Mouse (Mus musculus): ENCODE data around the gene Metrnl. TPM values are rescaled to one million over a fixed set of nuclear protein-coding genes. Genes with fewer than 3 reads are reported as not detected.
"Not testable (repeated sequence)": the region's sequence is repeated elsewhere in the genome, so short reads cannot be mapped to it uniquely, and the experiment has no call there.

Gene Metrnl
- total and polyA plus RNA-seq, 3 experiments = 0.33 to 1.1 (median 1.1) TPM

GRCm38 (mm10) chr11:121655807-121656511 is 45.4 kb upstream of the Metrnl start:
- Histone ChIP-seq H3K4me1 (ENCODE audit: control insufficient read depth in 1 of 2, insufficient read depth in 2 of 2) (peaks cover 0 to 6% of the 10 kb centered on the region in 2 experiments; a peak in 1 of 4 replicates), H3K9ac (ENCODE audit: insufficient read depth, low read depth) (no peak overlapping the region), H3K27ac (ENCODE audit: insufficient read depth, low read depth) (no peak overlapping the region), H3K9me3 (replicated peaks; ENCODE audit: low read length) (no peaks in the 10 kb centered on the region), H3K4me3 (replicated peaks in 1 of 3; ENCODE audit: low read depth in 2 of 3, low read length in 2 of 3, poor library complexity in 1 of 3) (no peak overlapping the region), H3K4me2 (ENCODE audit: insufficient read depth, low read depth, poor library complexity, severe bottlenecking) (no peak overlapping the region), H3K36me3 (replicated peaks in 1 of 2; ENCODE audit: control insufficient read depth in 1 of 2, insufficient read depth in 1 of 2, low read length in 1 of 2) (peaks cover 11 to 65% of the 10 kb centered on the region in 2 experiments), H3K27me3 (replicated peaks) (no peaks in the 10 kb centered on the region), H3K79me2 (replicated peaks; ENCODE audit: control insufficient read depth, extremely low read depth, insufficient read depth, poor library complexity, severe bottlenecking) (no peaks in the 10 kb centered on the region)
- in situ Hi-C loops (cut with MboI; ENCODE audit: low pct_ligation_motif_present, low pct_unique_long_range_greater_than_20kb, low sequenced_read_pairs) = no loop called here
- dilution Hi-C loops (cut with MboI; ENCODE audit: extremely low pct_ligation_motif_present, extremely low pct_unique_long_range_greater_than_20kb, low sequenced_read_pairs) = no loop called here
- DNase-seq (ENCODE audit: extremely low read depth) = no peak
- TF ChIP-seq MAZ (IDR thresholded peaks at IDR 0.05; ENCODE audit: low read depth, low read length) = no peak
- no peak for TF ChIP-seq RCOR1 (conservative IDR thresholded peaks at IDR 0.05; ENCODE audit: low read depth, low read length)
- no peak for TF ChIP-seq ZKSCAN1 (IDR thresholded peaks at IDR 0.05; ENCODE audit: borderline replicate concordance, low read depth, low read length)
- TF ChIP-seq IRF4 (IDR thresholded peaks at IDR 0.05; ENCODE audit: low read depth, low read length) = no peak
- TF ChIP-seq E2F4 (IDR thresholded peaks at IDR 0.05; ENCODE audit: insufficient replicate concordance, low read depth, low read length) = no peak
- TF ChIP-seq GABPA (IDR thresholded peaks at IDR 0.05; ENCODE audit: insufficient replicate concordance, low read depth, low read length) = no peak
- TF ChIP-seq ZC3H11A (IDR thresholded peaks at IDR 0.05; ENCODE audit: low read depth, low read length) = no peak
- TF ChIP-seq MEF2A (IDR thresholded peaks at IDR 0.05; ENCODE audit: borderline replicate concordance, low read depth, low read length) = no peak
- TF ChIP-seq POLR2A (IDR thresholded peaks at IDR 0.05; ENCODE audit: low read depth, low read length) = no peak
- TF ChIP-seq UBTF (IDR thresholded peaks at IDR 0.05; ENCODE audit: low read depth, low read length) = no peak
- TF ChIP-seq USF1 (IDR thresholded peaks at IDR 0.05; ENCODE audit: low read depth, low read length) = no peak
- TF ChIP-seq ETS1 (conservative IDR thresholded peaks at IDR 0.05; ENCODE audit: low read depth, low read length) = no peak
- TF ChIP-seq JUN (IDR thresholded peaks at IDR 0.05; ENCODE audit: insufficient read depth, low read depth, low read length) = no peak

GRCm38 (mm10) chr11:121658151-121658550 is 43.2 kb upstream of the Metrnl start:
- Histone ChIP-seq H3K4me1 (ENCODE audit: control insufficient read depth in 1 of 2, insufficient read depth in 2 of 2) (peaks cover 0 to 6% of the 10 kb centered on the region in 2 experiments; a peak in 1 of 4 replicates), H3K27me3 (replicated peaks) (no peaks in the 10 kb centered on the region), H3K4me2 (ENCODE audit: insufficient read depth, low read depth, poor library complexity, severe bottlenecking) (no peak overlapping the region), H3K9me3 (replicated peaks; ENCODE audit: low read length) (no peaks in the 10 kb centered on the region), H3K79me2 (replicated peaks; ENCODE audit: control insufficient read depth, extremely low read depth, insufficient read depth, poor library complexity, severe bottlenecking) (no peaks in the 10 kb centered on the region), H3K27ac (ENCODE audit: insufficient read depth, low read depth) (no peak overlapping the region), H3K36me3 (replicated peaks in 1 of 2; ENCODE audit: control insufficient read depth in 1 of 2, insufficient read depth in 1 of 2, low read length in 1 of 2) (peaks cover 13 to 70% of the 10 kb centered on the region in 2 experiments), H3K9ac (ENCODE audit: insufficient read depth, low read depth) (no peak overlapping the region), H3K4me3 (replicated peaks in 1 of 3; ENCODE audit: low read depth in 2 of 3, low read length in 2 of 3, poor library complexity in 1 of 3) (no peak overlapping the region)
- in situ Hi-C loops (cut with MboI; ENCODE audit: low pct_ligation_motif_present, low pct_unique_long_range_greater_than_20kb, low sequenced_read_pairs) (no loop called here), dilution Hi-C loops (cut with MboI; ENCODE audit: extremely low pct_ligation_motif_present, extremely low pct_unique_long_range_greater_than_20kb, low sequenced_read_pairs) (no loop called here)
- TF ChIP-seq KAT2A (IDR thresholded peaks at IDR 0.05; ENCODE audit: insufficient replicate concordance, low read length) (no peak), NRF1 (IDR thresholded peaks at IDR 0.05; ENCODE audit: low read depth, low read length) (no peak), TCF12 (IDR thresholded peaks at IDR 0.05; ENCODE audit: low read depth, low read length) (no peak), GABPA (IDR thresholded peaks at IDR 0.05; ENCODE audit: insufficient replicate concordance, low read depth, low read length) (no peak), ZNF384 (IDR thresholded peaks at IDR 0.05; ENCODE audit: low read depth, low read length) (no peak), JUND (conservative IDR thresholded peaks at IDR 0.05; ENCODE audit: low read depth, low read length) (no peak), CTCF (conservative IDR thresholded peaks at IDR 0.05 in 1 of 2, IDR thresholded peaks at IDR 0.05 in 1 of 2; ENCODE audit: low read depth in 2 of 2, low read length in 2 of 2) (no peak; a peak in 1 of 4 replicates), SIN3A (IDR thresholded peaks at IDR 0.05; ENCODE audit: low read length) (no peak), POLR2AphosphoS2 (IDR thresholded peaks at IDR 0.05; ENCODE audit: low read depth, low read length) (no peak), MXI1 (IDR thresholded peaks at IDR 0.05; ENCODE audit: low read depth, low read length) (no peak), RCOR1 (conservative IDR thresholded peaks at IDR 0.05; ENCODE audit: low read depth, low read length) (no peak), ZMIZ1 (IDR thresholded peaks at IDR 0.05; ENCODE audit: low read depth, low read length) (no peak), E2F4 (IDR thresholded peaks at IDR 0.05; ENCODE audit: insufficient replicate concordance, low read depth, low read length) (no peak), PAX5 (IDR thresholded peaks at IDR 0.05; ENCODE audit: low read length) (no peak)
- no peak for DNase-seq (ENCODE audit: extremely low read depth)

GRCm38 (mm10) chr11:121660604-121661003 is 40.7 kb upstream of the Metrnl start:
- dilution Hi-C loops (cut with MboI; ENCODE audit: extremely low pct_ligation_motif_present, extremely low pct_unique_long_range_greater_than_20kb, low sequenced_read_pairs); in situ Hi-C loops (cut with MboI; ENCODE audit: low pct_ligation_motif_present, low pct_unique_long_range_greater_than_20kb, low sequenced_read_pairs); H3K4me3 ChIP-seq (replicated peaks in 1 of 3; ENCODE audit: low read depth in 2 of 3, low read length in 2 of 3, poor library complexity in 1 of 3); H3K4me2 ChIP-seq (ENCODE audit: insufficient read depth, low read depth, poor library complexity, severe bottlenecking); H3K27ac ChIP-seq (ENCODE audit: insufficient read depth, low read depth); H3K9me3 ChIP-seq (replicated peaks; ENCODE audit: low read length); H3K27me3 ChIP-seq (replicated peaks); H3K9ac ChIP-seq (ENCODE audit: insufficient read depth, low read depth); H3K4me1 ChIP-seq (ENCODE audit: control insufficient read depth in 1 of 2, insufficient read depth in 2 of 2); H3K79me2 ChIP-seq (replicated peaks; ENCODE audit: control insufficient read depth, extremely low read depth, insufficient read depth, poor library complexity, severe bottlenecking); DNase-seq (ENCODE audit: extremely low read depth): not testable (repeated sequence)
- peaks cover 15 to 72% of the 10 kb centered on the region in 2 experiments for H3K36me3 ChIP-seq (replicated peaks in 1 of 2; ENCODE audit: control insufficient read depth in 1 of 2, insufficient read depth in 1 of 2, low read length in 1 of 2)
